Mouse (Mus musculus) stomach, embryonic 16.5 days (tissue): ENCODE measurements around the gene Slc13a2. TPM values are rescaled to one million over a fixed set of nuclear protein-coding genes. Genes with fewer than 3 reads are reported as not detected.

Experiments
- ATAC-seq: fragments of 200-750 bp; cut with Nextera tagmentation; 2 replicates; pipeline ENCODE4 v1.8.0; 2017; ENCODE audit warnings: moderate number of reproducible peaks, moderate TSS enrichment; ENCODE audit not compliant: insufficient read depth, low FRiP score
- H3K27ac ChIP-seq: fragments of 300-500 bp; sonication (generic); 2 replicates; pipeline ENCODE4 v1.5.1; 2014; ENCODE audit warnings: low read length
- H3K27me3 ChIP-seq: fragments of 300-500 bp; sonication (generic); 2 replicates; pipeline ENCODE4 v1.6.1; 2014; ENCODE audit warnings: low read length, control low read depth, mixed read lengths; ENCODE audit not compliant: control insufficient read depth, insufficient read depth
- H3K36me3 ChIP-seq: fragments of 300-500 bp; sonication (generic); 2 replicates; pipeline ENCODE4 v1.6.1; 2014; ENCODE audit warnings: low read length; ENCODE audit not compliant: control insufficient read depth, insufficient read depth
- H3K4me1 ChIP-seq: fragments of 300-500 bp; sonication (generic); 2 replicates; pipeline ENCODE4 v1.6.1; 2014; ENCODE audit warnings: low read length, control low read depth, mixed read lengths; ENCODE audit not compliant: control insufficient read depth, insufficient read depth
- H3K4me2 ChIP-seq: fragments of 300-500 bp; sonication (generic); 2 replicates; pipeline ENCODE4 v1.6.1; 2014; ENCODE audit warnings: low read depth, low read length, mixed read lengths
- H3K4me3 ChIP-seq: fragments of 300-500 bp; sonication (generic); replicated peaks from 2 replicates; pipeline ENCODE4 v1.5.1; 2014; ENCODE audit warnings: mild to moderate bottlenecking, low read length
- H3K9ac ChIP-seq: fragments of 300-500 bp; sonication (generic); 2 replicates; pipeline ENCODE4 v1.6.1; 2014; ENCODE audit warnings: low read length
- H3K9me3 ChIP-seq: fragments of 300-500 bp; sonication (generic); replicated peaks from 2 replicates; pipeline ENCODE4 v1.6.1; 2016; ENCODE audit warnings: low read length, control low read depth; ENCODE audit not compliant: control insufficient read depth
- WGBS: fragments of 180-500 bp; shearing (Covaris S2); extraction: QIAGEN DNeasy Blood & Tissue Kit; methylation state at CpG from one replicate; pipeline ENCODE4 v1.1.7; 2014; 5-methylcytosine and 5-hydroxymethylcytosine counted together
- polyA plus RNA-seq: library from polyadenylated mRNA; unstranded; fragments of >200 nt; fragmentation: Nextera tagmentation; extraction: Ambion mirVana; gene quantifications from 2 replicates; pipeline ENCODE4 v1.2.1, GENCODE M21; 2015

Gene Slc13a2
- polyA plus RNA-seq, 1 experiment from 2014 or later, result 0.25 TPM

GRCm38 (mm10) chr11:78371711-78372110 is 50.3 kb downstream of the Slc13a2 start:
- no peaks in the 10 kb centered on the region for H3K36me3 ChIP-seq
- no peaks in the 10 kb centered on the region; the same call in 1 of the 2 replicates for H3K4me1 ChIP-seq
- H3K9ac ChIP-seq, result no peak overlapping the region
- H3K27me3 ChIP-seq, result no peaks in the 10 kb centered on the region
- no peaks in the 10 kb centered on the region for H3K9me3 ChIP-seq
- no peak overlapping the region for H3K4me3 ChIP-seq
- ATAC-seq, result no peak
- no peak overlapping the region for H3K4me2 ChIP-seq
- WGBS, result 86% methylated on average over 11 of the region's 11 CpGs
- H3K27ac ChIP-seq, result no peak overlapping the region

GRCm38 (mm10) chr11:78370389-78370788 is 51.6 kb downstream of the Slc13a2 start:
- Histone ChIP-seq H3K9ac (no peak overlapping the region), H3K4me1 (no peaks in the 10 kb centered on the region; the same call in 1 of the 2 replicates), H3K36me3 (no peaks in the 10 kb centered on the region), H3K27ac (peak overlapping the region; percentile 9; the same call in 1 of the 2 replicates), H3K4me3 (no peak overlapping the region), H3K9me3 (no peaks in the 10 kb centered on the region), H3K27me3 (no peaks in the 10 kb centered on the region), H3K4me2 (no peak overlapping the region)
- ATAC-seq, result 0 out of 2 replicates have a peak, but pooled peaks have one; percentile 31
- 27% methylated on average over 1 of the region's 1 CpGs for whole genome bisulfite sequencing

GRCm38 (mm10) chr11:78367456-78368225 is 54.4 kb downstream of the Slc13a2 start:
- 0 out of 2 replicates have a peak, but pooled peaks have one; percentile 11 for ATAC-seq
- 79% methylated on average over 15 of the region's 15 CpGs for WGBS
- H3K4me2 ChIP-seq, result no peak overlapping the region

GRCm38 (mm10) chr11:78364103-78364502 is 57.9 kb downstream of the Slc13a2 start:
- H3K4me3 ChIP-seq, result no peak overlapping the region
- no peaks in the 10 kb centered on the region for H3K9me3 ChIP-seq
- no peaks in the 10 kb centered on the region for H3K27me3 ChIP-seq
- H3K4me1 ChIP-seq, result peaks cover 3% of the 10 kb centered on the region; the same call in 1 of the 2 replicates
- no peak overlapping the region for H3K27ac ChIP-seq
- no peak overlapping the region for H3K4me2 ChIP-seq
- peak; percentile 38; the same call in 1 of the 2 replicates for ATAC-seq
- WGBS, result 22% methylated on average over 8 of the region's 8 CpGs
- H3K9ac ChIP-seq, result no peak overlapping the region
- H3K36me3 ChIP-seq, result no peaks in the 10 kb centered on the region

More at GRCm38 (mm10) chr11:78367456-78368225, 54.4 kb downstream of the Slc13a2 start:
- no peaks in the 10 kb centered on the region for H3K27me3 ChIP-seq
- H3K9me3 ChIP-seq, result no peaks in the 10 kb centered on the region
- no peak overlapping the region for H3K4me3 ChIP-seq
- peak overlapping the region; percentile 59; the same call in 1 of the 2 replicates for H3K27ac ChIP-seq
- no peaks in the 10 kb centered on the region for H3K36me3 ChIP-seq
- no peak overlapping the region for H3K9ac ChIP-seq
- no peaks in the 10 kb centered on the region; the same call in 1 of the 2 replicates for H3K4me1 ChIP-seq

GRCm38 (mm10) chr11:78363309-78364007 is 58.6 kb downstream of the Slc13a2 start:
- Histone ChIP-seq H3K36me3 (no peaks in the 10 kb centered on the region), H3K9ac (no peak overlapping the region), H3K27me3 (no peaks in the 10 kb centered on the region), H3K4me2 (no peak overlapping the region), H3K4me3 (no peak overlapping the region), H3K9me3 (no peaks in the 10 kb centered on the region), H3K4me1 (peaks cover 3% of the 10 kb centered on the region; the same call in 1 of the 2 replicates), H3K27ac (no peak overlapping the region)
- ATAC-seq, result no peak
- WGBS, result 77% methylated on average over 13 of the region's 13 CpGs

- WGBS, result 45% methylated on average over 2 of the region's 2 CpGs
- H3K4me2 ChIP-seq, result no peak overlapping the region
- peaks cover 3% of the 10 kb centered on the region; the same call in 1 of the 2 replicates for H3K4me1 ChIP-seq
Observed at GRCm38 (mm10) chr11:78360789-78361131, 61.3 kb downstream of the Slc13a2 start.

GRCm38 (mm10) chr11:78360125-78360788 is 61.8 kb downstream of the Slc13a2 start:
- ATAC-seq, result peak; percentile 60
- Histone ChIP-seq H3K27ac (no peak overlapping the region), H3K4me2 (peak overlapping the region; percentile 51), H3K4me1 (peaks cover 3% of the 10 kb centered on the region; the same call in 1 of the 2 replicates), H3K27me3 (no peaks in the 10 kb centered on the region), H3K9ac (peak overlapping the region; percentile 23; the same call in 1 of the 2 replicates), H3K36me3 (no peaks in the 10 kb centered on the region), H3K4me3 (peak overlapping the region; percentile 41), H3K9me3 (no peaks in the 10 kb centered on the region)
- 11% methylated on average over 13 of the region's 13 CpGs for WGBS

More at GRCm38 (mm10) chr11:78360789-78361131, 61.3 kb downstream of the Slc13a2 start:
- H3K4me3 ChIP-seq, result no peak overlapping the region
- no peaks in the 10 kb centered on the region for H3K9me3 ChIP-seq
- H3K27me3 ChIP-seq, result no peaks in the 10 kb centered on the region
- H3K36me3 ChIP-seq, result no peaks in the 10 kb centered on the region
- ATAC-seq, result no peak
- peak overlapping the region; percentile 23; the same call in 1 of the 2 replicates for H3K9ac ChIP-seq
- H3K27ac ChIP-seq, result no peak overlapping the region

GRCm38 (mm10) chr11:78358330-78359007 is 63.5 kb downstream of the Slc13a2 start:
- WGBS, result 17% methylated on average over 22 of the region's 22 CpGs
- Histone ChIP-seq H3K27ac (no peak overlapping the region), H3K27me3 (no peaks in the 10 kb centered on the region), H3K4me1 (0 out of 2 replicates have a peak, but pooled peaks cover 3% of the 10 kb centered on the region), H3K36me3 (no peaks in the 10 kb centered on the region), H3K4me3 (no peak overlapping the region), H3K4me2 (no peak overlapping the region), H3K9me3 (no peaks in the 10 kb centered on the region), H3K9ac (no peak overlapping the region)
- ATAC-seq, result no peak
